Mouse (Mus musculus): ENCODE data around the gene Prdx5.
"Not testable (repeated sequence)": the region's sequence is repeated elsewhere in the genome, so short reads cannot be mapped to it uniquely, and the experiment has no call there.

Prdx5 gene

GRCm38 (mm10) chr19:6919431-6919830 lies 9.5 kb upstream of the Prdx5 start:
- no peak for DNase-seq (ENCODE audit: low spot score in 2 of 2)

GRCm38 (mm10) chr19:6918321-6918720 lies 8.4 kb upstream of the Prdx5 start:
- DNase-seq (ENCODE audit: low spot score in 2 of 2): no peak

GRCm38 (mm10) chr19:6916496-6916895 lies 6.6 kb upstream of the Prdx5 start:
- no peak for DNase-seq (ENCODE audit: low spot score in 2 of 2)

DNA sequence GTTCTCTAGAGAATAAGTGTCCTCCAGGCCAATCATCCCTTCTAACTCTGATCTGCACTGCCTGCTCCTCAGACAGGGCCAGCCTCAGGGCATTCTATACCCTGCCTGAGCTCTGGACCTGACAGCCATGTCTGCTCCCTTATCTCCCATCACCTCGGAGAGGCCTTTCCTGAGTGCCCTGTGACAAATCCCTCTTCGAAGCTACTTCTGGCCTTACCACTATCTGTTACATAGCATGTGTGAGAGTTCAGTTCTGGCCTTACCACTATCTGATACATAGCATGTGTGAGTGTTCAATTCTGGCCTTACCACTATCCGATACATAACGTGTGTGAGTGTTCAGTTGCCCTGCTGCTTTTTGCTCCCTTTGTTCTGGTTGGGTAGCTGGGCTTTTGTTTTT lies 5.4 kb upstream of the Prdx5 start:
- DNase-seq (ENCODE audit: low spot score in 2 of 2): no peak

- no peak for DNase-seq (ENCODE audit: low spot score in 2 of 2)
Observed at GRCm38 (mm10) chr19:6914540-6914939, 4.6 kb upstream of the Prdx5 start.

DNA sequence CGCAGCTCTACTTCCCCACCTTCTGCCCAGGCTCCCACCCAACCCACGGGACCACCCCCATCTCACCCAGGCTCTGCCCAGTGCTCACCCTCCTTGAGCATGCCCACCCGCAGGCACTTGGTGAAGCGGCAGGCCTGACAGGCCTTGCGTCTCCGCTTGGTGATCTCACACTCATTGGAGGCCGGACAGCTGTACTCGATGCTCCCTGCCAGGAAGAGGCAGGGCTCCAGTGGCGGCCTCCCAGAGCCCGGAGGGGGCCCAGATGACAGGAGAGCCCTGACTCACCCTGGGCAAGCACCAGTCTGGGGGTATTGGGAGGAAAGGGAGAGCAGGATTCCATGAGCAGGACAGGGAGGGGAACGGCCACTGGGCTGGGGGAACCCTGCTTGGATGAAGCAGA lies 4.1 kb upstream of the Prdx5 start:
- DNase-seq (ENCODE audit: low spot score in 2 of 2): no peak

DNA sequence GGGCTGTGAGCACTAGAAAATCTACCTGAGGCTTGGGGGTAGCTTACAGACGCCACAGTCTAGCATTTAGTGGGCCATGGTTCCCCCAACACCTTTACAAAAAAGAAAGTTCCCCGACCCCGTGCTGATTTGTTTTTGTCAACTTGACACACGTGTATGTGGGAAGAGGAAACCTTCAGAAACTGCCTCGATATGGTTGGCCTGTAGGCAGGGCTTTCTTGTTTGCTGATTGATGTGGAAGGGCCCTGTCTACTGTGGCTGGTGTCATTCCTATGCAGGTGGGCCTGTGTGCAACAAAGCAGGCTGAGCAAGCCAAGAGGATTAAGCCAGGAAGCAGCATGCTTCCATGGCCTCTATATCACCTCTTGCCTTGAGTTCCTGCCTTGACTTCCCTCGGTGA lies 3.1 kb upstream of the Prdx5 start:
- no peak for DNase-seq (ENCODE audit: low spot score in 2 of 2)

- DNase-seq (ENCODE audit: low spot score in 2 of 2): no peak
Observed at GRCm38 (mm10) chr19:6912205-6912970, 2.5 kb upstream of the Prdx5 start.

- DNase-seq (ENCODE audit: low spot score in 2 of 2): no peak
Observed at GRCm38 (mm10) chr19:6911101-6912074, 1.5 kb upstream of the Prdx5 start.

GRCm38 (mm10) chr19:6910306-6910705 lies 400 bp upstream of the Prdx5 start:
- DNase-seq (ENCODE audit: low spot score in 2 of 2): peak in 1 of 2 experiments; percentile 61

DNA sequence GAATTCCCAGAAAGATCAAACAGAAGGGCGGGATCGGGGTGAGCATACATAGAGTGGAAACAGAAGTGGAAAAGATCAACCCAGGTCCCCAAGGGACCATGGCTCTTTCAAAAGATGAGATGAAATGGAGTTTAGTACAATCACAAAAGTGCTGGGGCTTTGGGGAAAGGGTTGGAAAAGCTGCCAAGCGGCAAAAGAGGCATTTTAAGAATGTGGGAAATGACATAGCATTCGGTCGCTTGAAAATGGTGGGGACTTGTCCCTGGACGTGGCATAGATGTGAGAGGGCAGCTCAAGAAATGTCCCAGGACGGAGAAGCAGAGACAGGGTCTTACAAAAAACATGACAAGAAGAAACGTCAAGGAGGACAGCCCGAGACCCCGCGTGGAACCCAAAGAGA lies 885 bp downstream of the Prdx5 start:
- no peak for DNase-seq (ENCODE audit: low spot score in 2 of 2)

- no peak for DNase-seq (ENCODE audit: low spot score in 2 of 2)
Observed at GRCm38 (mm10) chr19:6907811-6908540, 1.9 kb downstream of the Prdx5 start.

GRCm38 (mm10) chr19:6907094-6907493 lies 2.8 kb downstream of the Prdx5 start:
- no peak for DNase-seq (ENCODE audit: low spot score in 2 of 2)

- DNase-seq (ENCODE audit: low spot score in 2 of 2): no peak
Observed at GRCm38 (mm10) chr19:6906199-6906598, 3.7 kb downstream of the Prdx5 start.

GRCm38 (mm10) chr19:6905498-6906159 lies 4.3 kb downstream of the Prdx5 start:
- no peak for DNase-seq (ENCODE audit: low spot score in 2 of 2)

DNA sequence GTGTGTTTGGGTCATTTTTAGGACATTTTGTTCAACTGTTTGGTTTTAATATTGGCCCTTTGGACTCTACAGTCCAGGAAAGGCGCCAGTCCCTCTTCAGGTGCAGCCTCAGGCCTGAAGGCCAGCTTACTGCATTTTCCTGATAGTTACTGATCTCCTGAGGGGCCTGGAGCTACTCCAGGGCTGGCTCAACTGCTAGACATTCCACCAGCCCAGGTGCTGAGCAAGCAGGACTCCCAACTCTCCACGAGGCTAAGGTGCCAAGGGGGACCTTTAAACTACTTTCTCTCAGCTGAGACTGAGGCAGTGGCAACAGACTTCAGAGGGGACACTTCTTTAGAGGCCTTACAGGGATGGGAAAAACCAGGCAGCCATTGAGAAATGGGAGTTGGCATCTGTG lies 5.1 kb downstream of the Prdx5 start:
- DNase-seq (ENCODE audit: low spot score in 2 of 2): no peak

DNA sequence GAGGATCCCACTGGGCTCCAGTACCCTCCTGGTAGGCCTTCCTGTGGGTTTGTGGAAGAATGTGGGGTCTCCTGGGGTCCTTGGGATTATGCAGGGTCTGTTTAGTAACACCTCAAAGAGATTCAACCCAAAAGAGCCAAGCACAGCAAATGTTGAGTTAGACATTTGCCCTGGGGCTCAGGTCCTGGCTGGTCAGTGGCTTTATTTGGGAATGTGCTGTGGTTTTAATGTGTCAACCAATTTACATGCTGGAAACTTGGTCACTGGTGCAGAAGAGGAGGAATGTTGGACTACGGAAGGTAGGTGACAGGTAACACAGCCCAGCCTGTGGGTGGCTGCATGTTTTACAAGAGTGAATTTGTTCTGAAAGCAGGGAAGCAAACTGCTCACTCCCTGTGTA lies 6.9 kb downstream of the Prdx5 start:
- DNase-seq (ENCODE audit: low spot score in 2 of 2): no peak

- DNase-seq (ENCODE audit: low spot score in 2 of 2): no peak
Observed at GRCm38 (mm10) chr19:6899641-6900040, 10.3 kb downstream of the Prdx5 start.

DNA sequence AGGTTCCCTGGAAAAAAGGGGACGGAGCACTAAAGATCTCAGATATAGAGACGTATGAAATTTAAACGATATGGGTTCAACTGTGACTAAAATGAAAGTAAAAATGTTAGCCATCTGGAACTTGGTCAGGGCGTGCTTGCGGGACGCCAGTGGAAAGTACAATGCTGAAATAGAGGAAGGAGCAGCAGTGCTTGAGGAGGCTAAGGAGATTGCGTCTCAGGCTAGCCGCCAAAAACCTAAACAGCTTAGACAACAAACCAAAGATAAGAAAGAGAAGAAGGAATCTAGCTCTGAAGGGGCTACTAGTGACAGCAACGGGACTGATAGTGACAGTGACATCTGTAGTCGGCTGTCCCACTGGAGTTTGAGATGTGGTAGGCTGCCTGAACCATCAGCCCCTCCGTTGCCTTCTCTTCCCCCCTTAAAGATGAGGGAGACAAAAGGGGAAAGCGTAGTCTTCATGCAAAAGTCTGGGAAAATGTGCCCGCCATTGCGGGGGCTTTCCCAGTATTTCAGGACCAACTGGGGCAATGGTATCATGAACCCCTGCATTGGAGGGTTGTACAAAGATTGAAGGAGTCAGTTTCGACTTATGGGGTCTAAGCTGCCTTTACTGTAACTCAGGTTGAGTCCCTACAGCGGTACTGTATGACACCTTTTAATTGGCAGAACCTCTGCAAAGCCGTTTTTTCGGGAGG lies 14.1 kb downstream of the Prdx5 start:
- DNase-seq (ENCODE audit: low spot score in 2 of 2): not testable (repeated sequence)

GRCm38 (mm10) chr19:6893731-6894451 lies 16.0 kb downstream of the Prdx5 start:
- no peak for DNase-seq (ENCODE audit: low spot score in 2 of 2)

All from spleen, postnatal 10 days (tissue).